Mouse (Mus musculus) cortical plate, adult 2 months (tissue): ENCODE measurements around the gene Ift122.

Experiments used
- CTCF ChIP-seq: fragments of 200-500 bp; IDR thresholded peaks from 2 replicates; pipeline ENCODE4 v1.5.1; 2011; ENCODE audit warnings: mild to moderate bottlenecking, control low read depth, low read length; ENCODE audit not compliant: insufficient read depth; ENCODE audit errors: extremely low read depth
- POLR2A ChIP-seq: fragments of 200-500 bp; IDR thresholded peaks from 2 replicates; pipeline ENCODE4 v1.6.1; 2011; ENCODE audit warnings: mild to moderate bottlenecking, low read length, control low read depth; ENCODE audit not compliant: insufficient read depth; ENCODE audit errors: extremely low read depth

DNA sequence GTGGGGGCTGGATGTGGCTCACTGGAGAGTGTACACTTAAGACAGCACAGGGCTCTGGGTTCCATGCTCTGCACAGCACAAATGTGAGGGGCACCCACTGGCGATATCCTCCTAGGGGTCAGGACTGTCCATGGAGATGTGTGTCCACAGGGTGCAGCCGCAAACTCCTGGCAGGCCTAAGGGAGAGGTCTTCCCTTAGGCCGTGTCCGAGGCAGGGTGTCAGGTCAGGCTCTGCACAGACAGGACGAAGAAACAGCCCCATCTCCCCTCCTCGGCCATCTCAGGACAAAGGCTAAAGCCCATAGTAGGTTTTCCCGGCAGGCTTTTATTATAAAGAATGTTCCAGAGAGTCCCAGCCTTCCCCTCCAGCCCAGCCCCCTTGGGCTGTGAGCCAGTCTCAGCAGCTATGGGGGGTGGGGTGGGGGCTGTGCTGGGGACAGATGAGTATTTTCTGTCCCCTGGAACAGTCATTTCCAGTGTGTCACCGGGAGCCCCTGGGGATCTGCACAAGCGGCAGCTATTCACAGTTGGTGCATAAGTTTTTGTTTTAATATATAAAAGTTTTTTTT lies 101.3 kb downstream of the Ift122 start:
- TF ChIP-seq POLR2A (no peak), CTCF (no peak)
